Mouse (Mus musculus) MEL (cell line): Measurements from ENCODE around the gene Rpp14. TPM values are rescaled to one million over a fixed set of nuclear protein-coding genes. Genes with fewer than 3 reads are reported as not detected.

Experiments
- DNase-seq: peaks from one replicate; pipeline ENCODE4 v3.0.0; 2011; ENCODE audit warnings: low read depth, low spot score
- H3K27ac ChIP-seq: 2 replicates; pipeline ENCODE4 v1.5.1; 2012; ENCODE audit warnings: low read depth, mild to moderate bottlenecking, control low read depth, low read length, moderate library complexity; ENCODE audit not compliant: control insufficient read depth
- H3K27me3 ChIP-seq, 2 experiments: fragments of 150-350 bp in 1 of 2; sonication (generic) in 1 of 2; 2 replicates each; pipeline ENCODE4 v1.6.1; 2012; ENCODE audit warnings: low read length in 2 of 2, mild to moderate bottlenecking in 2 of 2, improper control_type of control experiment in 1 of 2, moderate library complexity in 1 of 2; ENCODE audit not compliant: insufficient read depth in 2 of 2, control insufficient read depth in 1 of 2
- H3K36me3 ChIP-seq, 2 experiments: 2 replicates each; pipeline ENCODE4 v1.6.1; 2012 to 2014; ENCODE audit warnings: low read length in 2 of 2, improper control_type of control experiment in 1 of 2, inconsistent platforms in 1 of 2, mild to moderate bottlenecking in 1 of 2; ENCODE audit not compliant: insufficient read depth in 2 of 2, control insufficient read depth in 1 of 2
- H3K4me1 ChIP-seq, 2 experiments: fragments of 150-350 bp in 1 of 2; sonication (generic) in 1 of 2; 2 replicates each; pipeline ENCODE4 v1.6.1; 2012; ENCODE audit warnings: low read length in 2 of 2, improper control_type of control experiment in 1 of 2, mild to moderate bottlenecking in 1 of 2; ENCODE audit not compliant: insufficient read depth in 2 of 2, control insufficient read depth in 1 of 2
- H3K4me3 ChIP-seq, 2 experiments: fragments of 150-350 bp in 1 of 2; sonication (generic) in 1 of 2; 2 replicates each; pipeline ENCODE4 v1.5.1; 2012; ENCODE audit warnings: low read depth in 2 of 2, low read length in 2 of 2, mild to moderate bottlenecking in 2 of 2, moderate library complexity in 2 of 2, control low read depth in 1 of 2, improper control_type of control experiment in 1 of 2; ENCODE audit not compliant: control insufficient read depth in 1 of 2, insufficient read depth in 1 of 2
- H3K79me2 ChIP-seq: 2 replicates; pipeline ENCODE4 v1.6.1; 2012; ENCODE audit warnings: mild to moderate bottlenecking, low read length, moderate library complexity; ENCODE audit not compliant: control insufficient read depth, poor library complexity, insufficient read depth
- H3K9ac ChIP-seq: 2 replicates; pipeline ENCODE4 v1.6.1; 2012; ENCODE audit warnings: low read depth, mild to moderate bottlenecking, control low read depth, low read length, moderate library complexity; ENCODE audit not compliant: control insufficient read depth, poor library complexity, severe bottlenecking
- H3K9me3 ChIP-seq: fragments of 150-350 bp; sonication (generic); replicated peaks from 2 replicates; pipeline ENCODE4 v1.6.1; 2012; ENCODE audit warnings: mild to moderate bottlenecking, low read length, improper control_type of control experiment, moderate library complexity; ENCODE audit not compliant: insufficient read depth
- CTCF ChIP-seq, 3 experiments: IDR thresholded peaks in 2 of 3; conservative IDR thresholded peaks in 1 of 3; 2 replicates each; pipeline ENCODE4 v1.5.1; 2011 to 2012; ENCODE audit warnings: low read length in 3 of 3, low read depth in 2 of 3, mild to moderate bottlenecking in 2 of 3, improper control_type of control experiment in 1 of 3, inconsistent platforms in 1 of 3, mixed read lengths in 1 of 3, moderate library complexity in 1 of 3; ENCODE audit not compliant: control insufficient read depth in 1 of 3, insufficient read depth in 1 of 3, poor library complexity in 1 of 3, severe bottlenecking in 1 of 3
- ELF1 ChIP-seq: IDR thresholded peaks from 2 replicates; pipeline ENCODE4 v1.6.1; 2014; ENCODE audit warnings: low read depth, mild to moderate bottlenecking, inconsistent platforms, low read length, improper control_type of control experiment, moderate library complexity
- ETS1 ChIP-seq: IDR thresholded peaks from 2 replicates; pipeline ENCODE4 v1.6.1; 2012; ENCODE audit warnings: low read depth, mild to moderate bottlenecking, inconsistent platforms, low read length, improper control_type of control experiment, moderate library complexity
- GABPA ChIP-seq: IDR thresholded peaks from 2 replicates; pipeline ENCODE4 v1.6.1; 2012; ENCODE audit warnings: low read depth, mild to moderate bottlenecking, inconsistent platforms, low read length, improper control_type of control experiment, moderate library complexity
- HCFC1 ChIP-seq: IDR thresholded peaks from 2 replicates; pipeline ENCODE4 v1.6.1; 2012; ENCODE audit warnings: low read depth, mild to moderate bottlenecking, inconsistent platforms, low read length, improper control_type of control experiment, moderate library complexity
- JUND ChIP-seq: IDR thresholded peaks from 2 replicates; pipeline ENCODE4 v1.6.1; 2011; ENCODE audit warnings: low read depth, mild to moderate bottlenecking, improper control_type of control experiment, low read length
- MAX ChIP-seq: IDR thresholded peaks from 2 replicates; pipeline ENCODE4 v1.6.1; 2011; ENCODE audit warnings: low read length, improper control_type of control experiment
- MAZ ChIP-seq: IDR thresholded peaks from 2 replicates; pipeline ENCODE4 v1.6.1; 2012; ENCODE audit warnings: low read depth, mild to moderate bottlenecking, inconsistent platforms, low read length, improper control_type of control experiment
- MEF2A ChIP-seq: IDR thresholded peaks from 2 replicates; pipeline ENCODE4 v1.6.1; 2014; ENCODE audit warnings: low read depth, mild to moderate bottlenecking, inconsistent platforms, low read length, improper control_type of control experiment; ENCODE audit not compliant: poor library complexity, insufficient replicate concordance, severe bottlenecking; ENCODE audit errors: extremely low read depth
- MXI1 ChIP-seq: IDR thresholded peaks from 2 replicates; pipeline ENCODE4 v1.6.1; 2011; ENCODE audit warnings: mild to moderate bottlenecking, low read depth, low read length, improper control_type of control experiment
- MYB ChIP-seq: IDR thresholded peaks from 2 replicates; pipeline ENCODE4 v1.6.1; 2011; ENCODE audit warnings: mild to moderate bottlenecking, low read depth, low read length, improper control_type of control experiment
- MYC ChIP-seq: IDR thresholded peaks from 2 replicates; pipeline ENCODE4 v1.6.1; 2011; ENCODE audit warnings: low read depth, mild to moderate bottlenecking, low read length, improper control_type of control experiment, moderate library complexity
- NRF1 ChIP-seq: IDR thresholded peaks from 2 replicates; pipeline ENCODE4 v1.6.1; 2014; ENCODE audit warnings: low read depth, mild to moderate bottlenecking, inconsistent platforms, low read length, improper control_type of control experiment, moderate library complexity; ENCODE audit not compliant: poor library complexity, insufficient read depth, severe bottlenecking
- POLR2A ChIP-seq, 2 experiments: IDR thresholded peaks; 2 replicates each; pipeline ENCODE4 v1.6.1; 2011 to 2012; ENCODE audit warnings: low read length in 2 of 2, mild to moderate bottlenecking in 2 of 2, control low read depth in 1 of 2, improper control_type of control experiment in 1 of 2, low read depth in 1 of 2, moderate library complexity in 1 of 2; ENCODE audit not compliant: control insufficient read depth in 1 of 2, insufficient read depth in 1 of 2, poor library complexity in 1 of 2
- POLR2AphosphoS2 ChIP-seq: IDR thresholded peaks from 2 replicates; pipeline ENCODE4 v1.6.1; 2011; ENCODE audit warnings: low read length, improper control_type of control experiment
- RAD21 ChIP-seq: IDR thresholded peaks from 2 replicates; pipeline ENCODE4 v1.6.1; 2011; ENCODE audit warnings: mild to moderate bottlenecking, low read depth, low read length, improper control_type of control experiment
- RCOR1 ChIP-seq: IDR thresholded peaks from 2 replicates; pipeline ENCODE4 v1.6.1; 2012; ENCODE audit warnings: low read depth, mild to moderate bottlenecking, inconsistent platforms, low read length, improper control_type of control experiment
- SIN3A ChIP-seq: IDR thresholded peaks from 2 replicates; pipeline ENCODE4 v1.6.1; 2012; ENCODE audit warnings: low read length, improper control_type of control experiment, inconsistent platforms
- TBP ChIP-seq: IDR thresholded peaks from 2 replicates; pipeline ENCODE4 v1.8.0; 2011; ENCODE audit warnings: low read depth, low read length, improper control_type of control experiment
- UBTF ChIP-seq: IDR thresholded peaks from 2 replicates; pipeline ENCODE4 v1.6.1; 2012; ENCODE audit warnings: low read depth, mild to moderate bottlenecking, inconsistent platforms, low read length, improper control_type of control experiment, moderate library complexity, borderline replicate concordance; ENCODE audit not compliant: insufficient read depth
- ZKSCAN1 ChIP-seq: IDR thresholded peaks from 2 replicates; pipeline ENCODE4 v1.6.1; 2012; ENCODE audit warnings: low read depth, mild to moderate bottlenecking, inconsistent platforms, low read length, improper control_type of control experiment, moderate library complexity
- ZMIZ1 ChIP-seq: IDR thresholded peaks from 2 replicates; pipeline ENCODE4 v1.6.1; 2012; ENCODE audit warnings: low read depth, mild to moderate bottlenecking, inconsistent platforms, low read length, improper control_type of control experiment, moderate library complexity
- polyA plus RNA-seq, 2 experiments: library from polyadenylated mRNA; stranded (reverse) in 1 of 2; unstranded in 1 of 2; fragments of >175 nt in 1 of 2; fragments of >200 nt in 1 of 2; gene quantifications; 2 replicates each; pipeline versions ENCODE4 v1.2.1 to v1.2.4; 2012; ENCODE audit warnings: low replicate concordance in 2 of 2, low read depth in 1 of 2; ENCODE audit not compliant: insufficient read length in 2 of 2, insufficient read depth in 1 of 2, missing spikeins in 1 of 2
- total RNA-seq: library from RNA; depleted of rRNA; stranded (reverse); fragments of 300-350 nt; gene quantifications from 2 replicates; pipeline ENCODE4 v1.2.3, GENCODE M21; 2012

Gene Rpp14
- total and polyA plus RNA-seq, 3 experiments = 41.2 to 45.5 TPM; not detected in 1

GRCm38 (mm10) chr14:8038791-8039448, 41.2 kb upstream of the Rpp14 start:
- no peaks in the 10 kb centered on the region for H3K27me3 ChIP-seq
- TF ChIP-seq ZKSCAN1 (no peak), UBTF (no peak), POLR2A (IDR thresholded peaks at IDR 0.05; ENCODE audit: control insufficient read depth in 1 of 2, insufficient read depth in 1 of 2, low read depth in 1 of 2, low read length in 2 of 2, poor library complexity in 1 of 2) (no peak), JUND (no peak), TBP (no peak)
- no peak for DNase-seq
- H3K36me3 ChIP-seq = no peaks in the 10 kb centered on the region
- H3K4me1 ChIP-seq = no peaks in the 10 kb centered on the region
- H3K4me3 ChIP-seq = no peak overlapping the region
- H3K9ac ChIP-seq = no peak overlapping the region
- no peaks in the 10 kb centered on the region for H3K9me3 ChIP-seq
- no peaks in the 10 kb centered on the region for H3K79me2 ChIP-seq
- no peak overlapping the region for H3K27ac ChIP-seq

- H3K27ac ChIP-seq = no peak overlapping the region
- no peaks in the 10 kb centered on the region for H3K9me3 ChIP-seq
- no peaks in the 10 kb centered on the region for H3K27me3 ChIP-seq
- no peaks in the 10 kb centered on the region for H3K36me3 ChIP-seq
- H3K4me3 ChIP-seq = no peak overlapping the region
- no peaks in the 10 kb centered on the region for H3K79me2 ChIP-seq
- DNase-seq = no peak
- no peak for TF ChIP-seq MYC
- no peak for TF ChIP-seq ETS1
- TF ChIP-seq ZKSCAN1 = no peak
- TF ChIP-seq MYB = no peak
- no peak for TF ChIP-seq MAZ
- no peak for TF ChIP-seq MAX
- no peak for TF ChIP-seq SIN3A
- TF ChIP-seq CTCF (IDR thresholded peaks at IDR 0.05 in 2 of 3, conservative IDR thresholded peaks at IDR 0.05 in 1 of 3; ENCODE audit: control insufficient read depth in 1 of 3, insufficient read depth in 1 of 3, low read depth in 2 of 3, low read length in 3 of 3, poor library complexity in 1 of 3, severe bottlenecking in 1 of 3) = no peak
- TF ChIP-seq GABPA = no peak
- TF ChIP-seq ELF1 = no peak
- TF ChIP-seq MXI1 = no peak
- TF ChIP-seq MEF2A = no peak
- no peak for TF ChIP-seq POLR2AphosphoS2
- no peak for TF ChIP-seq ZMIZ1
- no peak for TF ChIP-seq NRF1
- TF ChIP-seq HCFC1 = no peak
- no peak for TF ChIP-seq RCOR1
- no peak for TF ChIP-seq RAD21
- no peaks in the 10 kb centered on the region for H3K4me1 ChIP-seq
- no peak overlapping the region for H3K9ac ChIP-seq
These were observed 40.0 kb upstream of the Rpp14 start for GRCm38 (mm10) chr14:8040179-8040578.
